Mouse (Mus musculus): ENCODE data around the gene Stambpl1. TPM values are rescaled to one million over a fixed set of nuclear protein-coding genes. Genes with fewer than 3 reads are reported as not detected.
A peak's percentile ranks its signal among the peaks of the same experiment; 100 is the strongest.

Stambpl1 gene
- polyA plus RNA-seq, 1 experiment from 2014 or later: 4.0 TPM

DNA sequence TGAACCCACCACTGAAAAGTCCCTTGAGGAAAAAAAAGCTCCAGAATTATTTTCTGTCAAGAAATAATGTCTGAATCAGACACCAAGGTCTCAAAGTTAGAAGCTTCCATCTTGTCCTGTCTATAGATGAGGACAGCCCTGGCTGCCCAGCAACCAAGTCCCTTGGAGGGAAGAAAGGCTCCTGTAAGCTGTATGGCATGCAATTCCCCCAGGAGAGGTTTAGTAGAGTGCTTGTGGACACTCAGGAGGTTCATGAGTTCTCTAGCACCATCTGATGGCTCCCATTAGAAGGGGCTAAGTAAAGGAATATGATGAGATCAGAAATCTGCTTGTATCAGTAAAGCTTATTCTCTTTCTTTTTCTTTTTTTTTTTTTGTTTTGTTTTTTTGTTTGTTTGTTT lies 22.9 kb upstream of the Stambpl1 start:
- Histone ChIP-seq H3K9me3 (ENCODE audit: control insufficient read depth, low read length) (no peaks in the 10 kb centered on the region), H3K4me3 (ENCODE audit: low read depth, low read length) (no peak overlapping the region), H3K4me2 (ENCODE audit: low read depth) (no peak overlapping the region), H3K27me3 (ENCODE audit: control insufficient read depth, insufficient read depth, low read length) (no peaks in the 10 kb centered on the region), H3K4me1 (ENCODE audit: control insufficient read depth, insufficient read depth, low read length) (no peaks in the 10 kb centered on the region), H3K9ac (ENCODE audit: low read length) (no peak overlapping the region), H3K27ac (ENCODE audit: low read depth, low read length) (no peak overlapping the region), H3K36me3 (ENCODE audit: control insufficient read depth, insufficient read depth, low read length) (no peaks in the 10 kb centered on the region)
- ATAC-seq (ENCODE audit: insufficient read depth, low FRiP score, low TSS enrichment) (no peak), DNase-seq (ENCODE audit: low spot score) (no peak)

DNA sequence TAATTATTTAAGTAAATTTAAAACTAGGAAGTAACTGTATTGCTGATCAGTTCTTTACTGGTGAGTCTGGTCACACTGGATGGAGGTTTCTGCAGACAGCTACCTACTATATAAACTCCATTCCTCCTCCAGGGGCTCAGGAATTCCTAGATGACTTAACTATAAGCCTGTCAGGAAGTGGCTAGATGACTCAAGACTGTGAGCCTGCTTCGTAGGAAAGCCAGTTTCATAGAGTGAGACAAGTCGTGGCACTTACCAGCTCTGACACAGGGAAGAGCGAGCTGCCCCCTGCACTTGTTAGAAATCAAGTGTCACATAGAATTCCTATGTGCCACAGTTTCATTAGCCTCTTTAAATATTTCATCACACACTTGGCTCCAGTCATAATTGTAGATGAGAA lies 20.9 kb upstream of the Stambpl1 start:
- Histone ChIP-seq H3K4me3 (ENCODE audit: low read depth, low read length) (no peak overlapping the region), H3K9ac (ENCODE audit: low read length) (no peak overlapping the region), H3K27me3 (ENCODE audit: control insufficient read depth, insufficient read depth, low read length) (no peaks in the 10 kb centered on the region), H3K27ac (ENCODE audit: low read depth, low read length) (no peak overlapping the region), H3K9me3 (ENCODE audit: control insufficient read depth, low read length) (no peaks in the 10 kb centered on the region), H3K4me2 (ENCODE audit: low read depth) (no peak overlapping the region), H3K36me3 (ENCODE audit: control insufficient read depth, insufficient read depth, low read length) (no peaks in the 10 kb centered on the region), H3K4me1 (ENCODE audit: control insufficient read depth, insufficient read depth, low read length) (no peaks in the 10 kb centered on the region)
- ATAC-seq (ENCODE audit: insufficient read depth, low FRiP score, low TSS enrichment) (no peak), DNase-seq (ENCODE audit: low spot score) (no peak)
- 82% methylated on average over 3 of the region's 3 CpGs for WGBS

- H3K36me3 ChIP-seq (ENCODE audit: control insufficient read depth, insufficient read depth, low read length): no peaks in the 10 kb centered on the region
- no peak overlapping the region for H3K9ac ChIP-seq (ENCODE audit: low read length)
- H3K4me2 ChIP-seq (ENCODE audit: low read depth): no peak overlapping the region
- H3K4me1 ChIP-seq (ENCODE audit: control insufficient read depth, insufficient read depth, low read length): no peaks in the 10 kb centered on the region
- 85% methylated on average over 3 of the region's 3 CpGs for WGBS
- no peaks in the 10 kb centered on the region for H3K27me3 ChIP-seq (ENCODE audit: control insufficient read depth, insufficient read depth, low read length)
- ATAC-seq (ENCODE audit: insufficient read depth, low FRiP score, low TSS enrichment) (no peak), DNase-seq (ENCODE audit: low spot score) (no peak)
- no peaks in the 10 kb centered on the region for H3K9me3 ChIP-seq (ENCODE audit: control insufficient read depth, low read length)
- no peak overlapping the region for H3K27ac ChIP-seq (ENCODE audit: low read depth, low read length)
- no peak overlapping the region for H3K4me3 ChIP-seq (ENCODE audit: low read depth, low read length)
Observed at GRCm38 (mm10) chr19:34174004-34174403, 18.0 kb upstream of the Stambpl1 start.

DNA sequence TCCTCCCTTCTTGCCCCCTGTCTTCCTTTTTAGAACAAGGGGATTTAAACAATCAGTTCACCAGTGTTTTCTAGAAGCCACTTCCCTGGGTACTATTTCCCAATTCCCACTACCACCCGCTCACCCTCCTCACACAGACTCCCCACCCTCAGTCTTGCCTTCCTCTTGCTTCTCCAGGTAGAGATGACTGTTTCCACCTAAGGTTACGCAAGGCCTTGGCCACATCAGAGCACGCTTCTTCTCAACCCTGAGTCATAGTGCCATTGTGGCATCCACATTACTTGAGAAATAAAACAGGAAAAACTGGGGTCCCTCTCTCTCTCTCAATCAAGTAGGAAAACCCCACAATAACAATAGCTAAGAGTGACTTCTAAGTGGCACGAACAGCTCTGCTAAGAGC lies 12.9 kb upstream of the Stambpl1 start:
- Histone ChIP-seq H3K4me1 (ENCODE audit: control insufficient read depth, insufficient read depth, low read length) (no peaks in the 10 kb centered on the region), H3K27me3 (ENCODE audit: control insufficient read depth, insufficient read depth, low read length) (no peaks in the 10 kb centered on the region), H3K4me3 (ENCODE audit: low read depth, low read length) (no peak overlapping the region), H3K4me2 (ENCODE audit: low read depth) (no peak overlapping the region), H3K9ac (ENCODE audit: low read length) (no peak overlapping the region), H3K36me3 (ENCODE audit: control insufficient read depth, insufficient read depth, low read length) (no peaks in the 10 kb centered on the region), H3K27ac (ENCODE audit: low read depth, low read length) (no peak overlapping the region), H3K9me3 (ENCODE audit: control insufficient read depth, low read length) (no peaks in the 10 kb centered on the region)
- no peak for ATAC-seq (ENCODE audit: insufficient read depth, low FRiP score, low TSS enrichment)
- WGBS: 88% methylated on average over 4 of the region's 4 CpGs
- DNase-seq (ENCODE audit: low spot score): no peak

DNA sequence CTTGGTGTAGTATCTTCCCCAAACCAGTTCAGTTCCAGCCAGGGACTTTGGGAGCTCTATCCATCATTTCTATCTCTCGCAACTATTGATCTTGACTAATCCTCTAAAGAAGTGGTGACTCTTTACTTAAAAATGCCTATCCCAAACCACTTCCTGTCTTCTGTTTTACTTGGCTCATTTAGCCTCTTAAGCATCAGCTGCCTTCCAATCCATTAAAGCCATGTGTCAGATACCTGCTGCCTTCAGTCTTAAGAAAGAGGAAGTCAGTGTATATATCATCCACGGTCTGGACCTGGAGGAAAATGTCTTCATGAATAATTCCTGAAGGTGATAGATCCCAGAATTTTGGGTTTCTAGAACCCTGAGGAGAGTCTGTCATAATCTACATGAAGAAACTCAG lies 11.7 kb upstream of the Stambpl1 start:
- H3K36me3 ChIP-seq (ENCODE audit: control insufficient read depth, insufficient read depth, low read length): no peaks in the 10 kb centered on the region
- H3K4me2 ChIP-seq (ENCODE audit: low read depth): no peak overlapping the region
- no peaks in the 10 kb centered on the region for H3K4me1 ChIP-seq (ENCODE audit: control insufficient read depth, insufficient read depth, low read length)
- ATAC-seq (ENCODE audit: insufficient read depth, low FRiP score, low TSS enrichment): no peak
- H3K4me3 ChIP-seq (ENCODE audit: low read depth, low read length): no peak overlapping the region
- 89% methylated on average over 2 of the region's 2 CpGs for WGBS
- H3K27me3 ChIP-seq (ENCODE audit: control insufficient read depth, insufficient read depth, low read length): no peaks in the 10 kb centered on the region
- H3K9me3 ChIP-seq (ENCODE audit: control insufficient read depth, low read length): no peaks in the 10 kb centered on the region
- no peak for DNase-seq (ENCODE audit: low spot score)
- no peak overlapping the region for H3K27ac ChIP-seq (ENCODE audit: low read depth, low read length)
- no peak overlapping the region for H3K9ac ChIP-seq (ENCODE audit: low read length)

DNA sequence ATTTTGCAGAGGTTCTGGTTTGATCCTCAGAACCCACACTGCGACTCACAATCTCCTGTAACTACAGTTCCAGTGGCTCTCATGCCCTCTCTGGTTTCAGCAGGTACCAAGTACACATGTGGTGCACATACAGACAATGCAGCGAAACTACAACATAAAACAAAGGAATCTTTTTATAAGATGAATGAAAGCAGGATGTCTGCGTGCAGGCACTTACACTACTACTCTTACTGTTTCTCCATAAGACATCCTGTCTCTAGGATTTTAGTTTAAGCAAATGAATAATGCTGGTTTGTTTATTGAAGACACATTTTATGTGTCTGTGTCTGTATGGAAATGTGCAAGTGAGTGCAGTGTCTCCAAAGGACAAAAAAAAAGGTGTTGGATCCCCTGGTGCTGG lies 10.8 kb upstream of the Stambpl1 start:
- no peak for DNase-seq (ENCODE audit: low spot score)
- H3K9me3 ChIP-seq (ENCODE audit: control insufficient read depth, low read length): no peaks in the 10 kb centered on the region
- H3K4me3 ChIP-seq (ENCODE audit: low read depth, low read length): no peak overlapping the region
- WGBS: 88% methylated on average over 3 of the region's 3 CpGs
- no peaks in the 10 kb centered on the region for H3K36me3 ChIP-seq (ENCODE audit: control insufficient read depth, insufficient read depth, low read length)
- no peak overlapping the region for H3K27ac ChIP-seq (ENCODE audit: low read depth, low read length)
- H3K27me3 ChIP-seq (ENCODE audit: control insufficient read depth, insufficient read depth, low read length): no peaks in the 10 kb centered on the region
- H3K9ac ChIP-seq (ENCODE audit: low read length): no peak overlapping the region
- H3K4me1 ChIP-seq (ENCODE audit: control insufficient read depth, insufficient read depth, low read length): no peaks in the 10 kb centered on the region
- no peak overlapping the region for H3K4me2 ChIP-seq (ENCODE audit: low read depth)
- ATAC-seq (ENCODE audit: insufficient read depth, low FRiP score, low TSS enrichment): no peak

- no peak overlapping the region for H3K4me2 ChIP-seq (ENCODE audit: low read depth)
- ATAC-seq (ENCODE audit: insufficient read depth, low FRiP score, low TSS enrichment) (no peak), DNase-seq (ENCODE audit: low spot score) (no peak)
- no peak overlapping the region for H3K4me3 ChIP-seq (ENCODE audit: low read depth, low read length)
- H3K27me3 ChIP-seq (ENCODE audit: control insufficient read depth, insufficient read depth, low read length): no peaks in the 10 kb centered on the region
- no peaks in the 10 kb centered on the region for H3K36me3 ChIP-seq (ENCODE audit: control insufficient read depth, insufficient read depth, low read length)
- H3K9ac ChIP-seq (ENCODE audit: low read length): no peak overlapping the region
- H3K9me3 ChIP-seq (ENCODE audit: control insufficient read depth, low read length): no peaks in the 10 kb centered on the region
- 66% methylated on average over 5 of the region's 5 CpGs for WGBS
- H3K4me1 ChIP-seq (ENCODE audit: control insufficient read depth, insufficient read depth, low read length): no peaks in the 10 kb centered on the region
- H3K27ac ChIP-seq (ENCODE audit: low read depth, low read length): no peak overlapping the region
Observed at GRCm38 (mm10) chr19:34182490-34182889, 9.5 kb upstream of the Stambpl1 start.

DNA sequence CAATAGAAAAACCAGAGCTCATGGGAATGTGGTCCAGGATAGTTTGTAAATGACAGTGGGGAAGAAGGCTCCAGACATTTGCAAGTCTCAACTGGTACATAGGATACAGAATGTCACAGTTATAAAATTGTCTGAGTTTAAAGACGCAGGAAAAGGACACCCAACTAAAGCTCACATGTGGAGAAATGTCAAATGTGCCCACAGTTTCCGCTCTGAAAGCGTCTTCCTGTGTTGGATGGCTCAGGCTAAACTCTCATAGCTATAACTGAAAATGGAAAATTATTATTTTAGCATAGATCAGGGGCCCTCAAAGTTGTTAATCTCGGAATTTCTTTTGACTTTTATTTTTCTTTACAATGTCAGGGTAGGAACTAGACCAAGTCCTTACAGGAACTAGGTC lies 5.2 kb upstream of the Stambpl1 start:
- H3K27me3 ChIP-seq (ENCODE audit: control insufficient read depth, insufficient read depth, low read length): 0 out of 2 replicates have a peak, but pooled peaks cover 2% of the 10 kb centered on the region
- H3K4me2 ChIP-seq (ENCODE audit: low read depth): no peak overlapping the region
- DNase-seq (ENCODE audit: low spot score): no peak
- 93% methylated on average over 4 of the region's 4 CpGs for WGBS
- no peak overlapping the region for H3K27ac ChIP-seq (ENCODE audit: low read depth, low read length)
- no peak for ATAC-seq (ENCODE audit: insufficient read depth, low FRiP score, low TSS enrichment)
- H3K9me3 ChIP-seq (ENCODE audit: control insufficient read depth, low read length): no peaks in the 10 kb centered on the region
- H3K36me3 ChIP-seq (ENCODE audit: control insufficient read depth, insufficient read depth, low read length): no peaks in the 10 kb centered on the region
- no peaks in the 10 kb centered on the region for H3K4me1 ChIP-seq (ENCODE audit: control insufficient read depth, insufficient read depth, low read length)
- H3K4me3 ChIP-seq (ENCODE audit: low read depth, low read length): no peak overlapping the region
- H3K9ac ChIP-seq (ENCODE audit: low read length): no peak overlapping the region

DNA sequence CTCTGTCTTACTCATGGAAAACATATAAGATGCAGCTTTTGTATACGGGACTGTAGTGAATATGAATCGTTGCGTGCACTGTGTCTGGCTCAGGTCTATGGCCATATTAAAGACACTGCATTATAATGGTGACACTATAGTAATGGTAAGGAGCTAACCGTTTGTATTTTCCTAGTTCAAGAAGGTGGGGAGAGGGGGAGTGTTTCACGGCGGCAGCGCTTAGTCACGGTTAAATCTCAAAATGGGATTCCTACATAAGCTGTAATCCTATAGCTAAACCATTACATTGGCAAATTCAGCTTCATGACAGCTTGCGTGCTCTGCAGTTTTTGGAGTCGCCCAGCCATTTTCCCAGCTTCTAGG lies 403 bp upstream of the Stambpl1 start:
- Histone ChIP-seq H3K4me1 (ENCODE audit: control insufficient read depth, insufficient read depth, low read length) (no peaks in the 10 kb centered on the region), H3K4me2 (ENCODE audit: low read depth) (peak overlapping the region; percentile 93), H3K36me3 (ENCODE audit: control insufficient read depth, insufficient read depth, low read length) (no peaks in the 10 kb centered on the region), H3K9me3 (ENCODE audit: control insufficient read depth, low read length) (no peaks in the 10 kb centered on the region), H3K27ac (ENCODE audit: low read depth, low read length) (no peak overlapping the region), H3K4me3 (ENCODE audit: low read depth, low read length) (peak overlapping the region; percentile 61), H3K27me3 (ENCODE audit: control insufficient read depth, insufficient read depth, low read length) (0 out of 2 replicates have a peak, but pooled peaks cover 2% of the 10 kb centered on the region), H3K9ac (ENCODE audit: low read length) (peak overlapping the region; percentile 62; the same call in 1 of the 2 replicates)
- WGBS: 27% methylated on average over 10 of the region's 10 CpGs
- ATAC-seq (ENCODE audit: insufficient read depth, low FRiP score, low TSS enrichment): no peak
- no peak for DNase-seq (ENCODE audit: low spot score)
